Mouse (Mus musculus) neural tube, embryonic 14.5 days (tissue): ENCODE measurements around the gene Fam78a. TPM values are rescaled to one million over a fixed set of nuclear protein-coding genes. Genes with fewer than 3 reads are reported as not detected.

Experiments
- ATAC-seq: fragments of 200-750 bp; cut with Nextera tagmentation; 2 replicates; pipeline ENCODE4 v1.8.0; 2017; ENCODE audit warnings: low read depth, mild to moderate bottlenecking, moderate TSS enrichment, moderate library complexity
- H3K27ac ChIP-seq: fragments of 300-500 bp; sonication (generic); 2 replicates; pipeline ENCODE4 v1.5.1; 2014; ENCODE audit warnings: low read depth, mild to moderate bottlenecking, control low read depth, low read length, moderate library complexity, mixed read lengths
- H3K27me3 ChIP-seq: fragments of 300-500 bp; sonication (generic); 2 replicates; pipeline ENCODE4 v1.6.1; 2014; ENCODE audit warnings: low read length; ENCODE audit not compliant: control insufficient read depth, insufficient read depth
- H3K36me3 ChIP-seq: fragments of 300-500 bp; sonication (generic); 2 replicates; pipeline ENCODE4 v1.6.1; 2014; ENCODE audit warnings: low read length, mixed read lengths; ENCODE audit not compliant: control insufficient read depth, insufficient read depth
- H3K4me1 ChIP-seq: fragments of 300-500 bp; sonication (generic); 2 replicates; pipeline ENCODE4 v1.6.1; 2014; ENCODE audit warnings: low read length; ENCODE audit not compliant: control insufficient read depth, insufficient read depth
- H3K4me2 ChIP-seq: fragments of 300-500 bp; sonication (generic); 2 replicates; pipeline ENCODE4 v1.6.1; 2014; ENCODE audit warnings: mild to moderate bottlenecking, low read depth, low read length, control low read depth
- H3K4me3 ChIP-seq: fragments of 300-500 bp; sonication (generic); 2 replicates; pipeline ENCODE4 v1.5.1; 2014; ENCODE audit warnings: low read depth, low read length, control low read depth, mixed read lengths
- H3K9ac ChIP-seq: fragments of 300-500 bp; sonication (generic); replicated peaks from 2 replicates; pipeline ENCODE4 v1.6.1; 2014; ENCODE audit warnings: low read depth, mild to moderate bottlenecking, control low read depth, low read length, mixed read lengths
- H3K9me3 ChIP-seq: fragments of 300-500 bp; sonication (generic); 2 replicates; pipeline ENCODE4 v1.6.1; 2016; ENCODE audit warnings: low read length; ENCODE audit not compliant: control insufficient read depth
- WGBS: fragments of 180-500 bp; shearing (Covaris S2); extraction: QIAGEN DNeasy Blood & Tissue Kit; methylation state at CpG from one replicate; pipeline ENCODE4 v1.1.7; 2014; 5-methylcytosine and 5-hydroxymethylcytosine counted together
- polyA plus RNA-seq: library from polyadenylated mRNA; unstranded; fragments of >200 nt; fragmentation: Nextera tagmentation; extraction: Ambion mirVana; gene quantifications from 2 replicates; pipeline ENCODE4 v1.2.1, GENCODE M21; 2014

Fam78a gene
- polyA plus RNA-seq, 1 experiment from 2014 or later: 0.50 TPM

GRCm38 (mm10) chr2:32127653-32128535 is 43.2 kb upstream of the Fam78a start:
- no peak overlapping the region for H3K4me2 ChIP-seq
- H3K27me3 ChIP-seq: no peaks in the 10 kb centered on the region
- H3K27ac ChIP-seq: no peak overlapping the region
- no peak for ATAC-seq
- no peak overlapping the region for H3K4me3 ChIP-seq
- 35% methylated on average over 16 of the region's 16 CpGs for WGBS
- H3K36me3 ChIP-seq: no peaks in the 10 kb centered on the region
- H3K9ac ChIP-seq: no peak overlapping the region
- no peaks in the 10 kb centered on the region for H3K9me3 ChIP-seq
- no peaks in the 10 kb centered on the region for H3K4me1 ChIP-seq

GRCm38 (mm10) chr2:32121785-32122184 is 37.1 kb upstream of the Fam78a start:
- no peak for ATAC-seq
- H3K4me2 ChIP-seq: no peak overlapping the region
- 83% methylated on average over 2 of the region's 2 CpGs for WGBS
- H3K27ac ChIP-seq: no peak overlapping the region
- H3K4me3 ChIP-seq: no peak overlapping the region
- no peaks in the 10 kb centered on the region for H3K36me3 ChIP-seq
- H3K4me1 ChIP-seq: no peaks in the 10 kb centered on the region
- no peaks in the 10 kb centered on the region for H3K9me3 ChIP-seq
- H3K27me3 ChIP-seq: no peaks in the 10 kb centered on the region
- no peak overlapping the region for H3K9ac ChIP-seq

GRCm38 (mm10) chr2:32121150-32121549 is 36.5 kb upstream of the Fam78a start:
- Histone ChIP-seq H3K4me1 (no peaks in the 10 kb centered on the region), H3K9ac (no peak overlapping the region), H3K9me3 (no peaks in the 10 kb centered on the region), H3K36me3 (no peaks in the 10 kb centered on the region), H3K27me3 (no peaks in the 10 kb centered on the region), H3K27ac (no peak overlapping the region), H3K4me3 (no peak overlapping the region), H3K4me2 (no peak overlapping the region)
- 69% methylated on average over 5 of the region's 5 CpGs for WGBS
- ATAC-seq: no peak

- Histone ChIP-seq H3K36me3 (no peaks in the 10 kb centered on the region), H3K9ac (no peak overlapping the region), H3K9me3 (no peaks in the 10 kb centered on the region), H3K27ac (no peak overlapping the region), H3K4me2 (no peak overlapping the region), H3K4me1 (no peaks in the 10 kb centered on the region), H3K4me3 (no peak overlapping the region), H3K27me3 (no peaks in the 10 kb centered on the region)
- no peak for ATAC-seq
- WGBS: 84% methylated on average over 20 of the region's 20 CpGs
Measured at GRCm38 (mm10) chr2:32119802-32120750, 35.4 kb upstream of the Fam78a start.

- Histone ChIP-seq H3K4me2 (no peak overlapping the region), H3K36me3 (no peaks in the 10 kb centered on the region), H3K27me3 (no peaks in the 10 kb centered on the region), H3K4me1 (no peaks in the 10 kb centered on the region), H3K9ac (no peak overlapping the region), H3K27ac (no peak overlapping the region), H3K4me3 (no peak overlapping the region), H3K9me3 (no peaks in the 10 kb centered on the region)
- ATAC-seq: no peak
- WGBS: 94% methylated on average over 4 of the region's 4 CpGs
Measured at GRCm38 (mm10) chr2:32115851-32116268, 31.2 kb upstream of the Fam78a start.

- Histone ChIP-seq H3K4me2 (no peak overlapping the region), H3K9ac (no peak overlapping the region), H3K4me1 (no peaks in the 10 kb centered on the region), H3K27ac (no peak overlapping the region), H3K9me3 (no peaks in the 10 kb centered on the region), H3K27me3 (no peaks in the 10 kb centered on the region), H3K4me3 (no peak overlapping the region), H3K36me3 (0 out of 2 replicates have a peak, but pooled peaks cover 4% of the 10 kb centered on the region)
- 60% methylated on average over 2 of the region's 2 CpGs for WGBS
- no peak for ATAC-seq
Measured at GRCm38 (mm10) chr2:32112548-32112947, 27.9 kb upstream of the Fam78a start.

GRCm38 (mm10) chr2:32111268-32111667 is 26.6 kb upstream of the Fam78a start:
- Histone ChIP-seq H3K36me3 (0 out of 2 replicates have a peak, but pooled peaks cover 4% of the 10 kb centered on the region), H3K27ac (no peak overlapping the region), H3K4me1 (no peaks in the 10 kb centered on the region), H3K9me3 (no peaks in the 10 kb centered on the region), H3K27me3 (no peaks in the 10 kb centered on the region), H3K4me2 (no peak overlapping the region), H3K9ac (no peak overlapping the region), H3K4me3 (no peak overlapping the region)
- WGBS: 100% methylated on average over 1 of the region's 1 CpGs
- no peak for ATAC-seq

GRCm38 (mm10) chr2:32105930-32106329 is 21.3 kb upstream of the Fam78a start:
- Histone ChIP-seq H3K4me1 (peaks cover 6% of the 10 kb centered on the region; the same call in 1 of the 2 replicates), H3K27ac (peak overlapping the region; percentile 77; the same call in 1 of the 2 replicates)

More at GRCm38 (mm10) chr2:32105930-32106329, 21.3 kb upstream of the Fam78a start:
- no peaks in the 10 kb centered on the region for H3K9me3 ChIP-seq
- H3K27me3 ChIP-seq: no peaks in the 10 kb centered on the region
- H3K4me3 ChIP-seq: no peak overlapping the region
- H3K36me3 ChIP-seq: 0 out of 2 replicates have a peak, but pooled peaks cover 4% of the 10 kb centered on the region
- WGBS: 81% methylated on average over 7 of the region's 7 CpGs
- H3K9ac ChIP-seq: no peak overlapping the region
- no peak overlapping the region for H3K4me2 ChIP-seq
- no peak for ATAC-seq
